Mouse (Mus musculus) midbrain, postnatal 0 days (tissue): ENCODE measurements around the gene Rbpj. TPM values are rescaled to one million over a fixed set of nuclear protein-coding genes. Genes with fewer than 3 reads are reported as not detected.

Experiments
- ATAC-seq: fragments of 200-750 bp; cut with Nextera tagmentation; 2 replicates; pipeline ENCODE4 v1.8.0; 2017; ENCODE audit warnings: moderate number of reproducible peaks, mild to moderate bottlenecking, moderate TSS enrichment, moderate library complexity; ENCODE audit not compliant: low FRiP score
- DNase-seq: peaks from one replicate; pipeline ENCODE4 v3.0.0-alpha.2; 2015; ENCODE audit warnings: low spot score
- H3K27ac ChIP-seq: fragments of 300-500 bp; sonication (generic); 2 replicates; pipeline ENCODE4 v1.5.1; 2014; ENCODE audit warnings: low read depth, mild to moderate bottlenecking, low read length, mixed read lengths
- H3K27me3 ChIP-seq: fragments of 300-500 bp; sonication (generic); 2 replicates; pipeline ENCODE4 v1.6.1; 2014; ENCODE audit warnings: low read length, control low read depth, mixed read lengths; ENCODE audit not compliant: insufficient read depth
- H3K36me3 ChIP-seq: fragments of 300-500 bp; sonication (generic); 2 replicates; pipeline ENCODE4 v1.6.1; 2014; ENCODE audit warnings: low read length, control low read depth, mixed read lengths; ENCODE audit not compliant: insufficient read depth
- H3K4me1 ChIP-seq: fragments of 300-500 bp; sonication (generic); 2 replicates; pipeline ENCODE4 v1.6.1; 2014; ENCODE audit warnings: mild to moderate bottlenecking, control low read depth, antibody characterized with exemption, low read length, mixed read lengths; ENCODE audit not compliant: insufficient read depth
- H3K4me2 ChIP-seq: fragments of 300-500 bp; sonication (generic); 2 replicates; pipeline ENCODE4 v1.6.1; 2014; ENCODE audit warnings: low read depth, mild to moderate bottlenecking, low read length, mixed read lengths; ENCODE audit not compliant: poor library complexity, severe bottlenecking
- H3K4me3 ChIP-seq: fragments of 300-500 bp; sonication (generic); 2 replicates; pipeline ENCODE4 v1.5.1; 2014; ENCODE audit warnings: low read depth, mild to moderate bottlenecking, low read length, moderate library complexity
- H3K9ac ChIP-seq: fragments of 300-500 bp; sonication (generic); replicated peaks from 2 replicates; pipeline ENCODE4 v1.6.1; 2014; ENCODE audit warnings: mild to moderate bottlenecking, low read length, moderate library complexity, mixed read lengths; ENCODE audit not compliant: poor library complexity, severe bottlenecking
- H3K9me3 ChIP-seq: fragments of 300-500 bp; sonication (generic); 2 replicates; pipeline ENCODE4 v1.6.1; 2016; ENCODE audit warnings: low read length, control low read depth
- CTCF ChIP-seq: IDR thresholded peaks from 2 replicates; pipeline ENCODE4 v1.5.1; 2016; ENCODE audit warnings: antibody characterized with exemption, mild to moderate bottlenecking
- WGBS: fragments of 180-500 bp; shearing (Covaris S2); extraction: QIAGEN DNeasy Blood & Tissue Kit; methylation state at CpG from one replicate; pipeline ENCODE4 v1.1.7; 2014; 5-methylcytosine and 5-hydroxymethylcytosine counted together
- polyA plus RNA-seq: library from polyadenylated mRNA; unstranded; fragments of >200 nt; fragmentation: Nextera tagmentation; extraction: Ambion mirVana; gene quantifications from 2 replicates; pipeline ENCODE4 v1.2.1, GENCODE M21; 2015
- total RNA-seq: library from RNA; depleted of rRNA; stranded (reverse); fragments of >200 nt; gene quantifications from 2 replicates; pipeline ENCODE4 v1.2.3, GENCODE M21; 2014

Gene Rbpj
- total and polyA plus RNA-seq, 2 experiments from 2014 or later: 14.8 to 21.0 TPM

GRCm38 (mm10) chr5:53684417-53684816 is 218.5 kb downstream of the Rbpj start:
- Histone ChIP-seq H3K9ac (no peak overlapping the region), H3K36me3 (no peaks in the 10 kb centered on the region), H3K4me1 (no peaks in the 10 kb centered on the region), H3K27me3 (no peaks in the 10 kb centered on the region), H3K4me2 (no peak overlapping the region), H3K4me3 (no peak overlapping the region), H3K9me3 (no peaks in the 10 kb centered on the region), H3K27ac (no peak overlapping the region)
- DNase-seq: no peak
- no peak for TF ChIP-seq CTCF
- no peak for ATAC-seq
- 91% methylated on average over 1 of the region's 1 CpGs for WGBS

GRCm38 (mm10) chr5:53685623-53686022 is 219.7 kb downstream of the Rbpj start:
- TF ChIP-seq CTCF: no peak
- WGBS: 93% methylated on average over 4 of the region's 4 CpGs
- Histone ChIP-seq H3K36me3 (no peaks in the 10 kb centered on the region), H3K4me2 (no peak overlapping the region), H3K4me3 (no peak overlapping the region), H3K9ac (no peak overlapping the region), H3K27ac (no peak overlapping the region), H3K4me1 (no peaks in the 10 kb centered on the region), H3K9me3 (no peaks in the 10 kb centered on the region), H3K27me3 (no peaks in the 10 kb centered on the region)
- ATAC-seq (no peak), DNase-seq (no peak)

GRCm38 (mm10) chr5:53686379-53686778 is 220.4 kb downstream of the Rbpj start:
- Histone ChIP-seq H3K4me2 (no peak overlapping the region), H3K36me3 (no peaks in the 10 kb centered on the region), H3K4me3 (no peak overlapping the region), H3K27me3 (no peaks in the 10 kb centered on the region), H3K27ac (no peak overlapping the region), H3K9ac (no peak overlapping the region), H3K4me1 (no peaks in the 10 kb centered on the region), H3K9me3 (no peaks in the 10 kb centered on the region)
- no peak for ATAC-seq
- no peak for DNase-seq
- no peak for TF ChIP-seq CTCF
- 86% methylated on average over 2 of the region's 2 CpGs for WGBS

GRCm38 (mm10) chr5:53688326-53688725 is 222.4 kb downstream of the Rbpj start:
- Histone ChIP-seq H3K36me3 (no peaks in the 10 kb centered on the region), H3K4me1 (no peaks in the 10 kb centered on the region), H3K4me2 (no peak overlapping the region), H3K9me3 (no peaks in the 10 kb centered on the region), H3K27ac (no peak overlapping the region), H3K4me3 (no peak overlapping the region), H3K9ac (no peak overlapping the region), H3K27me3 (no peaks in the 10 kb centered on the region)
- ATAC-seq (no peak), DNase-seq (peak; percentile 70)
- WGBS: 82% methylated on average over 7 of the region's 7 CpGs
- TF ChIP-seq CTCF: no peak

- no peak overlapping the region for H3K4me2 ChIP-seq
- H3K36me3 ChIP-seq: no peaks in the 10 kb centered on the region
- no peaks in the 10 kb centered on the region for H3K27me3 ChIP-seq
- no peak for ATAC-seq
- 63% methylated on average over 3 of the region's 3 CpGs for WGBS
- H3K4me1 ChIP-seq: no peaks in the 10 kb centered on the region
- no peak overlapping the region for H3K4me3 ChIP-seq
- peak; percentile 21 for DNase-seq
- TF ChIP-seq CTCF: no peak
- H3K9me3 ChIP-seq: no peaks in the 10 kb centered on the region
- no peak overlapping the region for H3K9ac ChIP-seq
- no peak overlapping the region for H3K27ac ChIP-seq
These were observed 225.6 kb downstream of the Rbpj start for GRCm38 (mm10) chr5:53691577-53691976.

- TF ChIP-seq CTCF: no peak
- H3K4me3 ChIP-seq: no peak overlapping the region
- no peak for ATAC-seq
- no peak overlapping the region for H3K27ac ChIP-seq
- H3K36me3 ChIP-seq: no peaks in the 10 kb centered on the region
- no peak overlapping the region for H3K4me2 ChIP-seq
- WGBS: 93% methylated on average over 8 of the region's 8 CpGs
- no peak for DNase-seq
- H3K27me3 ChIP-seq: no peaks in the 10 kb centered on the region
- H3K4me1 ChIP-seq: no peaks in the 10 kb centered on the region
- H3K9ac ChIP-seq: no peak overlapping the region
- no peaks in the 10 kb centered on the region for H3K9me3 ChIP-seq
These were observed 226.1 kb downstream of the Rbpj start for GRCm38 (mm10) chr5:53692100-53692499.

GRCm38 (mm10) chr5:53692662-53693061 is 226.7 kb downstream of the Rbpj start:
- WGBS: 87% methylated on average over 1 of the region's 1 CpGs
- peak; percentile 18; the same call in 1 of the 2 replicates for TF ChIP-seq CTCF
- H3K27ac ChIP-seq: no peak overlapping the region

More at GRCm38 (mm10) chr5:53692662-53693061, 226.7 kb downstream of the Rbpj start:
- Histone ChIP-seq H3K9me3 (no peaks in the 10 kb centered on the region), H3K4me2 (no peak overlapping the region), H3K36me3 (no peaks in the 10 kb centered on the region), H3K4me3 (no peak overlapping the region), H3K9ac (no peak overlapping the region), H3K27me3 (no peaks in the 10 kb centered on the region), H3K4me1 (no peaks in the 10 kb centered on the region)
- ATAC-seq (no peak), DNase-seq (no peak)
